Mouse (Mus musculus) hindbrain, embryonic 14.5 days (tissue): ENCODE results near the gene Cnot10. TPM values are rescaled to one million over a fixed set of nuclear protein-coding genes. Genes with fewer than 3 reads are reported as not detected.

ENCODE experiments used
- ATAC-seq: fragments of 200-750 bp; cut with Nextera tagmentation; 2 replicates; pipeline ENCODE4 v1.8.0; 2017; ENCODE audit warnings: moderate number of reproducible peaks, mild to moderate bottlenecking, moderate TSS enrichment, moderate library complexity; ENCODE audit not compliant: low FRiP score
- DNase-seq: peaks from one replicate; pipeline ENCODE4 v3.0.0-alpha.2; 2015; ENCODE audit warnings: low spot score
- H3K27ac ChIP-seq: fragments of 300-500 bp; sonication (generic); 2 replicates; pipeline ENCODE4 v1.5.1; 2014; ENCODE audit warnings: mild to moderate bottlenecking, moderate library complexity
- H3K27me3 ChIP-seq: fragments of 300-500 bp; sonication (generic); 2 replicates; pipeline ENCODE4 v1.6.1; 2014; ENCODE audit warnings: mild to moderate bottlenecking, low read length, mixed read lengths; ENCODE audit not compliant: control insufficient read depth, insufficient read depth
- H3K36me3 ChIP-seq: fragments of 300-500 bp; sonication (generic); replicated peaks from 2 replicates; pipeline ENCODE4 v1.6.1; 2014; ENCODE audit not compliant: control insufficient read depth, insufficient read depth
- H3K4me1 ChIP-seq: fragments of 300-500 bp; sonication (generic); replicated peaks from 2 replicates; pipeline ENCODE4 v1.6.1; 2014; ENCODE audit warnings: antibody characterized with exemption, low read length, mixed read lengths; ENCODE audit not compliant: control insufficient read depth, insufficient read depth
- H3K4me2 ChIP-seq: fragments of 300-500 bp; sonication (generic); replicated peaks from 2 replicates; pipeline ENCODE4 v1.6.1; 2014; ENCODE audit warnings: mild to moderate bottlenecking, moderate library complexity
- H3K4me3 ChIP-seq: fragments of 300-500 bp; sonication (generic); replicated peaks from 2 replicates; pipeline ENCODE4 v1.5.1; 2014; ENCODE audit warnings: mild to moderate bottlenecking, low read length
- H3K9ac ChIP-seq: fragments of 300-500 bp; sonication (generic); 2 replicates; pipeline ENCODE4 v1.6.1; 2014
- H3K9me3 ChIP-seq: fragments of 300-500 bp; sonication (generic); 2 replicates; pipeline ENCODE4 v1.6.1; 2016; ENCODE audit warnings: low read length; ENCODE audit not compliant: control insufficient read depth
- whole genome bisulfite sequencing: fragments of 180-500 bp; shearing (Covaris S2); extraction: QIAGEN DNeasy Blood & Tissue Kit; methylation state at CpG from one replicate; pipeline ENCODE4 v1.1.7; 2014; 5-methylcytosine and 5-hydroxymethylcytosine counted together
- polyA plus RNA-seq: library from polyadenylated mRNA; unstranded; fragments of >200 nt; fragmentation: Nextera tagmentation; extraction: Ambion mirVana; gene quantifications from 2 replicates; pipeline ENCODE4 v1.2.1, GENCODE M21; 2014

Cnot10 gene
- polyA plus RNA-seq, 1 experiment from 2014 or later = 51.2 TPM

DNA sequence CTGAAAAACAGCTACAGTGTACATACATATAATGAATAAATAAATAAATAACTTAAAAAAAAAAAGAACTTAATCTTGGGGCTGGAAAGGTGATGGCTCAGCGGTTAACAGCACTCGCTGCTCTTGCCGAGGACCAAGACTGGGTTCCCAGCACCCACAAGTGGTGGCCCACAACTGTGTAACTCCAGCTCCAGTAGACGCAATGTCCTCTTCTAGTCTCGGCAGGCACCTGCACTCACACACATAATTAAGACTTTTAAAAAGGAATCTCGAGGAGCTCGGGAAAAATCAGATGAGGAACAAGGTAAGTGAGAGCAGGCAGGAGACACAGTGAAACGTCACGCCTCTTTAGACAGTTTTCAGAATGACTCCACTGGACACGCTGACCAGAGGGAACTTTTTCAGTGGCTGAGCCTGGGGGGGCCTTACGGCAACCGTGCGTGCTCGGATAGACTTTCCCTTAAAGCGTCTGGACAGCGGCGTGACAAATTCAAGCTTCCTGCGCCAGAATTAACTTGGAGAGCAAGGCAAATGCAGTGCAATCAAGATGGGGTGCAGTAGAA is 717 bp downstream of the Cnot10 start:
- peak overlapping the region; percentile 77 for H3K27ac ChIP-seq
- no peaks in the 10 kb centered on the region for H3K9me3 ChIP-seq
- peak overlapping the region; percentile 72 for H3K9ac ChIP-seq
- DNase-seq (no peak), ATAC-seq (no peak; the same call in 1 of the 2 replicates)
- H3K4me2 ChIP-seq = peak overlapping the region; percentile 95
- H3K4me3 ChIP-seq = peak overlapping the region; percentile 81
- WGBS = 17% methylated on average over 18 of the region's 18 CpGs
- H3K4me1 ChIP-seq = peaks cover 11% of the 10 kb centered on the region
- no peaks in the 10 kb centered on the region; the same call in none of the 2 replicates for H3K36me3 ChIP-seq
- peaks cover 19% of the 10 kb centered on the region for H3K27me3 ChIP-seq

DNA sequence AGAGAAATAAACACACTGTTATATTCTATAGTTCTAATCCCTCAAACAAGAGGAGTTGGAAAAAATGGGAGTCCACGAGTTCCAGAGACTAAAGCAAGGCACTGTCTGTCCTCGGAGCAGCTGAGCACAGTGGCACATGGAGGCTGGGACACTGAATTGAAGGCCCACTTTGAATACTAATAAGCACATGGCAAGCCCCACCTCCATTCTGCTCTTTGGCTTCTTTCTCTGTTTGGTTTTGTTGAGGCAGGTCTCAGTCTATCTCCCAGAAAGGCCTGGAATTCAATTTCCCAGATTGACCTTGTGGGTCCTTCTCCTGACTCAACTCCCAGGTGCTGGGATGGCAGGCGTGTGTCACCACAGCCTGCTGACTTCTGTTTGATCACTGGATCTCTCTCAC is 3.2 kb downstream of the Cnot10 start:
- H3K27ac ChIP-seq = no peak overlapping the region
- ATAC-seq (no peak), DNase-seq (no peak)
- no peak overlapping the region for H3K4me3 ChIP-seq
- peaks cover 5% of the 10 kb centered on the region for H3K36me3 ChIP-seq
- no peak overlapping the region for H3K4me2 ChIP-seq
- no peaks in the 10 kb centered on the region for H3K27me3 ChIP-seq
- H3K9me3 ChIP-seq = no peaks in the 10 kb centered on the region
- peaks cover 11% of the 10 kb centered on the region for H3K4me1 ChIP-seq
- no peak overlapping the region for H3K9ac ChIP-seq
- WGBS = 76% methylated on average over 3 of the region's 3 CpGs

DNA sequence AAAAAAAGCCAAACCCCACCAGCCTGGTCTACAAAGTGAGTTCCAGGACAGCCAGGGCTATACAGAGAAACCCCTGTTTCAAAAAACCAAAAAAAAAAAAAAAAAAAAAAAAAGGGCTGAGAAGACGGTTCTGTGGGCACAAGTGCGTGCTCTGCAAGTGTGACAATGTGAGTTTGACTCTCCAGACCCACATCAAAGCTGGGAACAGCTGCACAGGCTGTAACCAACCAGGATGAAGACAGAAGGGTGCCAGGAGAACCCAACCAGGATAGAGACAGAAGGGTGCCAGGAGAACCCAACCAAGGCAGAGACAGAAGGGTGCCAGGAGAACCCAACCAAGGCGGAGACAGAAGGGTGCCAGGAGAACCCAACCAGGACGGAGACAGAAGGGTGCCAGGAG is 3.8 kb downstream of the Cnot10 start:
- no peak for DNase-seq
- H3K4me3 ChIP-seq = no peak overlapping the region
- no peak overlapping the region for H3K4me2 ChIP-seq
- no peaks in the 10 kb centered on the region for H3K9me3 ChIP-seq
- no peak overlapping the region for H3K9ac ChIP-seq
- H3K36me3 ChIP-seq = peaks cover 9% of the 10 kb centered on the region
- no peak overlapping the region for H3K27ac ChIP-seq
- H3K27me3 ChIP-seq = no peaks in the 10 kb centered on the region
- 96% methylated on average over 4 of the region's 4 CpGs for WGBS
- H3K4me1 ChIP-seq = peaks cover 11% of the 10 kb centered on the region
- ATAC-seq = no peak

DNA sequence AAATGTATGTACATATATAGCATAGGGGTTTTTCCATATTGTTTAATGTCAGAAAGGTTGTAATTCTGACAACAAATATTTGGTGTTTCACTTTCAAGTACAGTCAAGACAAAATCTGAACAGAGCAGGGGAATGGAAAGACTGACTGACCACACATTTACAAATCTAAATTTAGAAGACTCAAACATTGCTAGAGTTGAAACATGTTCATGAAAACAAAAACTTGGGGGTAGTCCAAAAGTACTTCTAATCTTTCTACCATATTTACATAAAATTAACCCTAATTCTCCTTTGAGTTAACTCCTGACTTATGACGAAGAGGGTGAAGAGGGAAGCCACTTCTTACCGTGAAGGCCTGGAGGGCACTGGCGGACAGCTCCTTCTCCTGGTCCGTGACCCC is 7.7 kb downstream of the Cnot10 start:
- Histone ChIP-seq H3K4me1 (no peaks in the 10 kb centered on the region), H3K27me3 (no peaks in the 10 kb centered on the region), H3K4me3 (no peak overlapping the region), H3K36me3 (peaks cover 45% of the 10 kb centered on the region), H3K4me2 (no peak overlapping the region), H3K27ac (no peak overlapping the region), H3K9ac (no peak overlapping the region), H3K9me3 (no peaks in the 10 kb centered on the region)
- no peak for DNase-seq
- ATAC-seq = no peak
- WGBS = 80% methylated on average over 4 of the region's 4 CpGs

DNA sequence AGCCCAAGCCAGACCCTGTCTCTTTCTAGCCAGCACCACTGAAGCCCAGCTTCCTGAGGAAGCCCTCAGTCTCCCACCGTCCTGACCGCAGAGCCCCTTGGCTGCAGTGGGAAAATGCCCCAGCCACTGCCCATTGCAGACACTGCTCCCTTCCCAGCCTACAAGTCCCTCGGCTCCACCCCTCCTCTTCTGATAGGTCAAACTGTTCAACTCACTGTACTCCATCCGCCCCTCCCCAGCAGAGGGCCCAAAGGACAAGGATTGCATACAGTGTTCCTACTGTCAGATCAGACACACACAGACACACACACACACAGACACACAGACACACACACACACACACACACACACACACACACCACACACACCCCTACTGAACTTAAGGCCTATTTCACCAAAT is 13.3 kb downstream of the Cnot10 start:
- Histone ChIP-seq H3K36me3 (peaks cover 94% of the 10 kb centered on the region), H3K9me3 (no peaks in the 10 kb centered on the region), H3K27me3 (no peaks in the 10 kb centered on the region), H3K27ac (no peak overlapping the region), H3K4me1 (no peaks in the 10 kb centered on the region), H3K4me3 (no peak overlapping the region), H3K4me2 (no peak overlapping the region), H3K9ac (no peak overlapping the region)
- WGBS = 81% methylated on average over 4 of the region's 4 CpGs
- ATAC-seq (no peak), DNase-seq (no peak)

DNA sequence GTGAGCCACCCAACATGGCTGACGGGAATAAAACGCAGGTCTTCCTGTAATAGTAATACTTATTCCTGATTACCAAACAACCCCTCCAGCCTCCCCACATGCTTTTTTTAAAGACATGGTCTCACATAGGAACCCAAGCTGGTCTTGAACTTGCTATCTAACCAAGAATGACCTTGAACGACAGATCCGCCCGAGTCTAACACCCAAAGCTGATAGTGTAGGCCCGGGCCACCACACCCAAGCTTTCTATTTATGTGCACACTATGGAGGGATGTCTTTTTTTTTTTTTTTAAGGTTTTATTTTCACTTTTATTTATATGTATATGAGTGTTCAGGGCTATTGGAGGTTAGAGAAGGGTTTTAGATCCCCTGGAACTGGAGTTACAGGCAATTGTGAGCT is 15.8 kb downstream of the Cnot10 start:
- no peak overlapping the region for H3K4me2 ChIP-seq
- peaks cover 95% of the 10 kb centered on the region for H3K36me3 ChIP-seq
- H3K4me1 ChIP-seq = no peaks in the 10 kb centered on the region
- H3K27me3 ChIP-seq = no peaks in the 10 kb centered on the region
- WGBS = 98% methylated on average over 6 of the region's 6 CpGs
- H3K9me3 ChIP-seq = no peaks in the 10 kb centered on the region
- no peak for ATAC-seq
- DNase-seq = no peak
- H3K9ac ChIP-seq = no peak overlapping the region
- H3K4me3 ChIP-seq = no peak overlapping the region
- no peak overlapping the region for H3K27ac ChIP-seq

DNA sequence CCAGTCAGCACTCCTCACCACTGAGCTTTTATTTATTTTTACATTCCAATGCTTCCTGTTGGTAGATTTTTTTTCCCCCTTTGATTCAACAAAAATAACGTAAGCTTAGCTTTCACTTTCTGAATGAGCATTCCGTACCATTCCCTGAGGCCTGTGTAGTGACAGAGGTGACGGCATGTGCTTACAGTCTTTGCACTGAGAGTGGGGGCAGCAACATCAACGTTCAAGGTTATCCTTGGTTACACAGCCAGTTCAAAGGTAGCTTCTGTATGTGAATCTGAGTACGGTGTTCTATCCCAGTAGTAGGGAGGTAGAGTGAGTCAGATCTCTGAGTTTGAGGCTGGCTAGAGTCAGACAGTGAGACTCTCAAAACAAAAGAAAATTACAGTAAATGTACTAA is 18.8 kb downstream of the Cnot10 start:
- Histone ChIP-seq H3K27me3 (no peaks in the 10 kb centered on the region), H3K4me2 (no peak overlapping the region), H3K4me1 (no peaks in the 10 kb centered on the region), H3K4me3 (no peak overlapping the region), H3K9ac (no peak overlapping the region), H3K27ac (no peak overlapping the region), H3K9me3 (no peaks in the 10 kb centered on the region), H3K36me3 (peaks cover 87% of the 10 kb centered on the region)
- no peak for ATAC-seq
- DNase-seq = no peak
- WGBS = 94% methylated on average over 5 of the region's 5 CpGs

DNA sequence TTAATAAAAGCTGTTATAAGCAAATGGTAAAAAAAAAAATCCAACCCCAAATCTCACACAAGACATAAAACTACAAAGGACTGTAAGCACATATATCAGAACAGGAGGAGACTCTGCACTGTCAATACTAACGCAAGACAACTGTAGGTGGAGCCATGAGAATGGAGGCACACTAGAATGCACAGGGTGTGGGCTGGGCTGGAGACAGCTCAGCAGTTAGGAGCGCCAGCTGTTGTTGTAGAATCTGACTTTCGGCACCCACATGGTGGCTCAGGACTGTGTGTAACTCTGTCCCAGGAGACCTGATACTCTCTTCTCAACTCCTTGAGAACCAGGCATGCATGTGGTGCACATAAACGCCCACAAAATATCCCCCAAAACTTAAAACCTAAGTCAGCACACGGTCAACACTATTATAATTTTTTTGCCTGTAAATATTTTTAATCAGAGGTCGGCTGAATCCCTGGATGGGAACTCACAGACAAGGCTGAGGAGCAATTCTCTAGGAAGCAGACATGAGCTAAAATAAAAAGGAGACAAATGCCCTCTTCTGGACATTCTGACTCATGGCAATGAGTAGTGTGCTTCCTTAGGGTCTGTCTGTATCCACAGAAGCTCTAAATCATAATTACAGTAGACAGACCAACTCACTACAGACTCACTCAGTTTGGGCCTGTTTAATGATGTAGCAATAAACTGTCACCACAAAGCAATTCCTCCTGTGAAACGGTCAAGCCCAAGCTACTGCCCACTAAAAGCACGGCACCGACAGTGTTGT is 25.6 kb downstream of the Cnot10 start:
- H3K36me3 ChIP-seq = peaks cover 85% of the 10 kb centered on the region
- no peaks in the 10 kb centered on the region for H3K9me3 ChIP-seq
- ATAC-seq (no peak), DNase-seq (no peak)
- WGBS = 85% methylated on average over 9 of the region's 9 CpGs
- H3K27me3 ChIP-seq = no peaks in the 10 kb centered on the region
- H3K4me3 ChIP-seq = no peak overlapping the region
- no peaks in the 10 kb centered on the region for H3K4me1 ChIP-seq
- no peak overlapping the region for H3K27ac ChIP-seq
- H3K4me2 ChIP-seq = no peak overlapping the region
- H3K9ac ChIP-seq = no peak overlapping the region

DNA sequence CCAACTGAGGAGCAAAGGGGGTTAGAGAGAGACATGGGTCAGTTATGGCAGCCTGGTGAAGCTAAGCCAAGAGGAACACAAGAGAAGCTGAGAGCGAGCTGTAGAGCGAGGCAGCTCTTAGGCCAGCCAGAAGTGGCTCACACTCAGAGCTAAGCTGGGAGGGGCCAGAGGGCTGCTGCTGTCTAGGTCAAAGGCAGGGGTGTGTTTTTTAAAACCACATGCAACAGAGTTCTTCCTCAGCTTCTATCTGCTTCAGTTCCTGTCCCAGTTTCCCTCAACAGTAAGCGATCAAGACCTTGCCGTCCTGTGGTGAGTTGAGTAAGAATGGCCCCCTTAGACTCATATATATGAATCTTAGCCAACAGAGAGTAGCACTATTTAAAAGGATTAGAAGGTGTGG is 27.0 kb downstream of the Cnot10 start:
- Histone ChIP-seq H3K27me3 (no peaks in the 10 kb centered on the region), H3K9me3 (no peaks in the 10 kb centered on the region), H3K4me2 (no peak overlapping the region), H3K36me3 (peaks cover 85% of the 10 kb centered on the region), H3K4me3 (no peak overlapping the region), H3K4me1 (no peaks in the 10 kb centered on the region), H3K27ac (no peak overlapping the region), H3K9ac (no peak overlapping the region)
- ATAC-seq = no peak
- WGBS = 95% methylated on average over 4 of the region's 4 CpGs
- no peak for DNase-seq
